Mouse (Mus musculus) midbrain, postnatal 0 days (tissue): ENCODE results near the gene Spsb3. TPM values are rescaled to one million over a fixed set of nuclear protein-coding genes. Genes with fewer than 3 reads are reported as not detected.

Experiments used
- ATAC-seq: fragments of 200-750 bp; cut with Nextera tagmentation; 2 replicates; pipeline ENCODE4 v1.8.0; 2017; ENCODE audit warnings: moderate number of reproducible peaks, mild to moderate bottlenecking, moderate TSS enrichment, moderate library complexity; ENCODE audit not compliant: low FRiP score
- DNase-seq: peaks from one replicate; pipeline ENCODE4 v3.0.0-alpha.2; 2015; ENCODE audit warnings: low spot score
- H3K27ac ChIP-seq: fragments of 300-500 bp; sonication (generic); 2 replicates; pipeline ENCODE4 v1.5.1; 2014; ENCODE audit warnings: low read depth, mild to moderate bottlenecking, low read length, mixed read lengths
- H3K27me3 ChIP-seq: fragments of 300-500 bp; sonication (generic); 2 replicates; pipeline ENCODE4 v1.6.1; 2014; ENCODE audit warnings: low read length, control low read depth, mixed read lengths; ENCODE audit not compliant: insufficient read depth
- H3K36me3 ChIP-seq: fragments of 300-500 bp; sonication (generic); 2 replicates; pipeline ENCODE4 v1.6.1; 2014; ENCODE audit warnings: low read length, control low read depth, mixed read lengths; ENCODE audit not compliant: insufficient read depth
- H3K4me1 ChIP-seq: fragments of 300-500 bp; sonication (generic); 2 replicates; pipeline ENCODE4 v1.6.1; 2014; ENCODE audit warnings: mild to moderate bottlenecking, control low read depth, antibody characterized with exemption, low read length, mixed read lengths; ENCODE audit not compliant: insufficient read depth
- H3K4me2 ChIP-seq: fragments of 300-500 bp; sonication (generic); 2 replicates; pipeline ENCODE4 v1.6.1; 2014; ENCODE audit warnings: low read depth, mild to moderate bottlenecking, low read length, mixed read lengths; ENCODE audit not compliant: poor library complexity, severe bottlenecking
- H3K4me3 ChIP-seq: fragments of 300-500 bp; sonication (generic); 2 replicates; pipeline ENCODE4 v1.5.1; 2014; ENCODE audit warnings: low read depth, mild to moderate bottlenecking, low read length, moderate library complexity
- H3K9ac ChIP-seq: fragments of 300-500 bp; sonication (generic); replicated peaks from 2 replicates; pipeline ENCODE4 v1.6.1; 2014; ENCODE audit warnings: mild to moderate bottlenecking, low read length, moderate library complexity, mixed read lengths; ENCODE audit not compliant: poor library complexity, severe bottlenecking
- H3K9me3 ChIP-seq: fragments of 300-500 bp; sonication (generic); 2 replicates; pipeline ENCODE4 v1.6.1; 2016; ENCODE audit warnings: low read length, control low read depth
- CTCF ChIP-seq: IDR thresholded peaks from 2 replicates; pipeline ENCODE4 v1.5.1; 2016; ENCODE audit warnings: antibody characterized with exemption, mild to moderate bottlenecking
- WGBS: fragments of 180-500 bp; shearing (Covaris S2); extraction: QIAGEN DNeasy Blood & Tissue Kit; methylation state at CpG from one replicate; pipeline ENCODE4 v1.1.7; 2014; 5-methylcytosine and 5-hydroxymethylcytosine counted together
- polyA plus RNA-seq: library from polyadenylated mRNA; unstranded; fragments of >200 nt; fragmentation: Nextera tagmentation; extraction: Ambion mirVana; gene quantifications from 2 replicates; pipeline ENCODE4 v1.2.1, GENCODE M21; 2015
- total RNA-seq: library from RNA; depleted of rRNA; stranded (reverse); fragments of >200 nt; gene quantifications from 2 replicates; pipeline ENCODE4 v1.2.3, GENCODE M21; 2014

The Spsb3 gene
- total and polyA plus RNA-seq, 2 experiments from 2014 or later = 100 to 105 TPM

DNA sequence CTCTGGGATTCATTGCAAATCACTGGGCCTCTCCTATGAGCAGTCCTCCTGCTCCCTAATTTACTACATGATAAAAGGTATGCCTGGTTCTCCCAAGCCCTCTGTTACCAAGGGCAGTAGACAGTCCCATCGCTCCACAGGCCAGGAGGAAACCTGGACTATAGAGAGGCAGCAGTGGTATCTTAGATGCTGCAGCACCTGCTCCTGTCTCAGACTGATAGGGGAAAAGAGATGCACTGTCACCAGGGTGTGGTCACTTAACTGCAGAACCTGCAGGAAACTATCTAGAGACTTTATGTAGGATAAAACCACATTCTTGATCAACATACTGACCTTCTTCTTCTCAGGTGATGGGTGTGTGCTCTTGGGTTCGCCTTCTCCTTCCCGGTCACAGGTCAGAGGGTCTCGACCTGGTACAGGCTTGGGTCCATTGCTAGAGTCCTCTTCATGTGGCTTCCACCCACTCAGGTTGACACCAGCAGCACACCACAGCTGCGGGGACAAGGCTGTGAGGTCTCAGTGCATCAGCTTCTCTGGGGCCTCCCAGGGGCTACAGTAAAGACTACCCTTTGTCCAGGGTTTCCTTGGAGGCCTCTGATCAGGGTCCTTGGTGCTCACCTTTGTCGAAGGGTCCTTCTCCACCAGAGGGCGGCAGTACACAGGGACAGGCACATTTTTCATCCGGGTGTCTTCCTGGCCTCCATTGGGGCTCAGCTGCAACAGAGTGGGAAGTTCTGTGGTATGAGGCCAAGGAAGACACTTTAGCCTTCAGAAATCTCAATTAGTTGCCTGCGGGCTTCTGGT is 16.4 kb downstream of the Spsb3 start:
- Histone ChIP-seq H3K4me3 (no peak overlapping the region), H3K9ac (no peak overlapping the region), H3K27me3 (no peaks in the 10 kb centered on the region), H3K9me3 (no peaks in the 10 kb centered on the region), H3K4me1 (no peaks in the 10 kb centered on the region), H3K27ac (no peak overlapping the region), H3K36me3 (peaks cover 97% of the 10 kb centered on the region), H3K4me2 (no peak overlapping the region)
- no peak for DNase-seq
- no peak for ATAC-seq
- TF ChIP-seq CTCF = peak; percentile 54
- 68% methylated on average over 9 of the region's 9 CpGs for WGBS

DNA sequence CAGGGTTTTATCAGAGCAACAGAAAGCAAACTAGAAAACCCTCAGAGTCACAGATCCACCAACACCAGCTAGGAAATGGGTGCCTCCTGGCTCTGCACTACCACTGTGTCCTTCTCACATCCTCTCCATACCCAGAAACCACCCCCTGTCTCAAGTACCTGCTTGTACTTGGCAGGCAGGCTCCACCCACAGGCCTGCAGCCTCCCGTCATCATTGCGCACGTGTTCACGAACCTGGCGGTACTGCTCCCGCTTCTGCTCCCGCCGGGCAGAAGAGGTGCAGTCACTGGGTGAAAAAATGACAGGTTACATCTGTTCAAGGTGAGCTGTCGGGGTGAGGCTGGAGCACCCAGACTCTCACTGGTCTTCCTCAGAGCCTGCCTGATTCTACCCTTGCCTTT is 17.3 kb downstream of the Spsb3 start:
- DNase-seq = no peak
- no peak overlapping the region for H3K27ac ChIP-seq
- no peaks in the 10 kb centered on the region for H3K27me3 ChIP-seq
- no peak overlapping the region for H3K4me3 ChIP-seq
- H3K4me1 ChIP-seq = no peaks in the 10 kb centered on the region
- WGBS = 90% methylated on average over 9 of the region's 9 CpGs
- peaks cover 99% of the 10 kb centered on the region for H3K36me3 ChIP-seq
- H3K9ac ChIP-seq = no peak overlapping the region
- ATAC-seq = no peak
- H3K9me3 ChIP-seq = no peaks in the 10 kb centered on the region
- TF ChIP-seq CTCF = no peak
- H3K4me2 ChIP-seq = no peak overlapping the region

- whole genome bisulfite sequencing = 98% methylated on average over 2 of the region's 2 CpGs
- H3K4me1 ChIP-seq = no peaks in the 10 kb centered on the region
- H3K4me3 ChIP-seq = no peak overlapping the region
- no peak overlapping the region for H3K27ac ChIP-seq
- no peak for TF ChIP-seq CTCF
- H3K27me3 ChIP-seq = no peaks in the 10 kb centered on the region
- peaks cover 93% of the 10 kb centered on the region for H3K36me3 ChIP-seq
- ATAC-seq (no peak), DNase-seq (no peak)
- H3K9me3 ChIP-seq = no peaks in the 10 kb centered on the region
- H3K9ac ChIP-seq = no peak overlapping the region
- H3K4me2 ChIP-seq = no peak overlapping the region
Measured at GRCm38 (mm10) chr17:24907591-24907990, 21.1 kb downstream of the Spsb3 start.

DNA sequence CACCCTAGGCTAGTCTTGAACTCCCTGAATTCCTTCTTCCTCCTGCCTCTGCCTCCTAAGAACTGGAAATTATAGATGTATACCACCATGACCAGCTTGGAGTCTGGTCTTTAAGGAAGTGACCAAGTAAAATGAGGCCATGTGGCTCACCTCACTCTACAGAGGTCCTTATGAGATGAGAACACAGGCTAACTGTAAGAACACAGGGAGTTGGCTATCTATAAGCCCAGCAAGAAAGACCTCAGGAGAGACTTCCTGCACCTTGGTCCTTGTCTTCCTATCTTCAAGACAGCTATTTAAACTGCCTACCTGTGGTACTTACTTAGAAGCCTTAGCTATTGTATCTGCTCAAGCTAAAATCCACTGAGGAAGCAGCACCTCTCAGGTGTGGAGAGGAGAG is 27.5 kb downstream of the Spsb3 start:
- Histone ChIP-seq H3K27me3 (no peaks in the 10 kb centered on the region), H3K27ac (no peak overlapping the region), H3K9me3 (no peaks in the 10 kb centered on the region), H3K36me3 (peaks cover 87% of the 10 kb centered on the region), H3K4me2 (no peak overlapping the region), H3K4me1 (no peaks in the 10 kb centered on the region), H3K4me3 (no peak overlapping the region), H3K9ac (no peak overlapping the region)
- no peak for TF ChIP-seq CTCF
- DNase-seq (no peak), ATAC-seq (no peak)

GRCm38 (mm10) chr17:24923246-24923645 is 36.8 kb downstream of the Spsb3 start:
- ATAC-seq (no peak), DNase-seq (no peak)
- no peak for TF ChIP-seq CTCF
- no peak overlapping the region for H3K4me3 ChIP-seq
- WGBS = 100% methylated on average over 1 of the region's 1 CpGs
- no peak overlapping the region for H3K4me2 ChIP-seq
- H3K4me1 ChIP-seq = no peaks in the 10 kb centered on the region
- H3K9me3 ChIP-seq = no peaks in the 10 kb centered on the region
- H3K9ac ChIP-seq = no peak overlapping the region
- no peak overlapping the region for H3K27ac ChIP-seq
- H3K27me3 ChIP-seq = no peaks in the 10 kb centered on the region
- peaks cover 62% of the 10 kb centered on the region for H3K36me3 ChIP-seq

GRCm38 (mm10) chr17:24929506-24929905 is 43.1 kb downstream of the Spsb3 start:
- no peak for DNase-seq
- Histone ChIP-seq H3K4me1 (0 out of 2 replicates have a peak, but pooled peaks cover 4% of the 10 kb centered on the region), H3K4me3 (no peak overlapping the region), H3K27ac (no peak overlapping the region), H3K4me2 (no peak overlapping the region), H3K27me3 (no peaks in the 10 kb centered on the region), H3K9ac (no peak overlapping the region), H3K9me3 (no peaks in the 10 kb centered on the region), H3K36me3 (peaks cover 17% of the 10 kb centered on the region)
- 78% methylated on average over 1 of the region's 1 CpGs for WGBS
- TF ChIP-seq CTCF = no peak
- ATAC-seq = no peak
